Mouse (Mus musculus) ES-E14 (cell line): Measurements from ENCODE around the gene Myg1.

Source experiments
- MAFK ChIP-seq: IDR thresholded peaks from 2 replicates; pipeline ENCODE4 v1.6.1; 2014; ENCODE audit warnings: mild to moderate bottlenecking, low read depth, low read length, inconsistent platforms; ENCODE audit not compliant: insufficient read depth
- ZC3H11A ChIP-seq: IDR thresholded peaks from 2 replicates; pipeline ENCODE4 v1.6.1; 2012; ENCODE audit warnings: low read depth, mild to moderate bottlenecking, inconsistent platforms, low read length, borderline replicate concordance

- TF ChIP-seq ZC3H11A: no peak
- no peak for TF ChIP-seq MAFK
Observed at GRCm38 (mm10) chr15:102377810-102378262, 46.3 kb downstream of the Myg1 start.
